Mouse (Mus musculus) MEL (cell line): ENCODE measurements around the gene Spata31d1d. TPM values are rescaled to one million over a fixed set of nuclear protein-coding genes. Genes with fewer than 3 reads are reported as not detected.

Experiments used
- DNase-seq: peaks from one replicate; pipeline ENCODE4 v3.0.0; 2011; ENCODE audit warnings: low read depth, low spot score
- H3K27ac ChIP-seq: 2 replicates; pipeline ENCODE4 v1.5.1; 2012; ENCODE audit warnings: low read depth, mild to moderate bottlenecking, control low read depth, low read length, moderate library complexity; ENCODE audit not compliant: control insufficient read depth
- H3K27me3 ChIP-seq, 2 experiments: fragments of 150-350 bp in 1 of 2; sonication (generic) in 1 of 2; 2 replicates each; pipeline ENCODE4 v1.6.1; 2012; ENCODE audit warnings: low read length in 2 of 2, mild to moderate bottlenecking in 2 of 2, improper control_type of control experiment in 1 of 2, moderate library complexity in 1 of 2; ENCODE audit not compliant: insufficient read depth in 2 of 2, control insufficient read depth in 1 of 2
- H3K36me3 ChIP-seq, 2 experiments: 2 replicates each; pipeline ENCODE4 v1.6.1; 2012 to 2014; ENCODE audit warnings: low read length in 2 of 2, improper control_type of control experiment in 1 of 2, inconsistent platforms in 1 of 2, mild to moderate bottlenecking in 1 of 2; ENCODE audit not compliant: insufficient read depth in 2 of 2, control insufficient read depth in 1 of 2
- H3K4me1 ChIP-seq, 2 experiments: fragments of 150-350 bp in 1 of 2; sonication (generic) in 1 of 2; 2 replicates each; pipeline ENCODE4 v1.6.1; 2012; ENCODE audit warnings: low read length in 2 of 2, improper control_type of control experiment in 1 of 2, mild to moderate bottlenecking in 1 of 2; ENCODE audit not compliant: insufficient read depth in 2 of 2, control insufficient read depth in 1 of 2
- H3K4me3 ChIP-seq, 2 experiments: fragments of 150-350 bp in 1 of 2; sonication (generic) in 1 of 2; 2 replicates each; pipeline ENCODE4 v1.5.1; 2012; ENCODE audit warnings: low read depth in 2 of 2, low read length in 2 of 2, mild to moderate bottlenecking in 2 of 2, moderate library complexity in 2 of 2, control low read depth in 1 of 2, improper control_type of control experiment in 1 of 2; ENCODE audit not compliant: control insufficient read depth in 1 of 2, insufficient read depth in 1 of 2
- H3K79me2 ChIP-seq: 2 replicates; pipeline ENCODE4 v1.6.1; 2012; ENCODE audit warnings: mild to moderate bottlenecking, low read length, moderate library complexity; ENCODE audit not compliant: control insufficient read depth, poor library complexity, insufficient read depth
- H3K9ac ChIP-seq: 2 replicates; pipeline ENCODE4 v1.6.1; 2012; ENCODE audit warnings: low read depth, mild to moderate bottlenecking, control low read depth, low read length, moderate library complexity; ENCODE audit not compliant: control insufficient read depth, poor library complexity, severe bottlenecking
- H3K9me3 ChIP-seq: fragments of 150-350 bp; sonication (generic); replicated peaks from 2 replicates; pipeline ENCODE4 v1.6.1; 2012; ENCODE audit warnings: mild to moderate bottlenecking, low read length, improper control_type of control experiment, moderate library complexity; ENCODE audit not compliant: insufficient read depth
- CHD1 ChIP-seq: IDR thresholded peaks from 2 replicates; pipeline ENCODE4 v1.6.1; 2012; ENCODE audit warnings: low read depth, mild to moderate bottlenecking, inconsistent platforms, low read length, improper control_type of control experiment
- CTCF ChIP-seq, 3 experiments: IDR thresholded peaks in 2 of 3; conservative IDR thresholded peaks in 1 of 3; 2 replicates each; pipeline ENCODE4 v1.5.1; 2011 to 2012; ENCODE audit warnings: low read length in 3 of 3, low read depth in 2 of 3, mild to moderate bottlenecking in 2 of 3, improper control_type of control experiment in 1 of 3, inconsistent platforms in 1 of 3, mixed read lengths in 1 of 3, moderate library complexity in 1 of 3; ENCODE audit not compliant: control insufficient read depth in 1 of 3, insufficient read depth in 1 of 3, poor library complexity in 1 of 3, severe bottlenecking in 1 of 3
- ETS1 ChIP-seq: IDR thresholded peaks from 2 replicates; pipeline ENCODE4 v1.6.1; 2012; ENCODE audit warnings: low read depth, mild to moderate bottlenecking, inconsistent platforms, low read length, improper control_type of control experiment, moderate library complexity
- GABPA ChIP-seq: IDR thresholded peaks from 2 replicates; pipeline ENCODE4 v1.6.1; 2012; ENCODE audit warnings: low read depth, mild to moderate bottlenecking, inconsistent platforms, low read length, improper control_type of control experiment, moderate library complexity
- GATA1 ChIP-seq: IDR thresholded peaks from 2 replicates; pipeline ENCODE4 v1.6.1; 2011; ENCODE audit warnings: low read depth, low read length, improper control_type of control experiment
- JUND ChIP-seq: IDR thresholded peaks from 2 replicates; pipeline ENCODE4 v1.6.1; 2011; ENCODE audit warnings: low read depth, mild to moderate bottlenecking, improper control_type of control experiment, low read length
- MAFK ChIP-seq: IDR thresholded peaks from 2 replicates; pipeline ENCODE4 v1.6.1; 2011; ENCODE audit warnings: low read depth, mild to moderate bottlenecking, low read length, improper control_type of control experiment, borderline replicate concordance
- MAZ ChIP-seq: IDR thresholded peaks from 2 replicates; pipeline ENCODE4 v1.6.1; 2012; ENCODE audit warnings: low read depth, mild to moderate bottlenecking, inconsistent platforms, low read length, improper control_type of control experiment
- POLR2A ChIP-seq, 2 experiments: IDR thresholded peaks; 2 replicates each; pipeline ENCODE4 v1.6.1; 2011 to 2012; ENCODE audit warnings: low read length in 2 of 2, mild to moderate bottlenecking in 2 of 2, control low read depth in 1 of 2, improper control_type of control experiment in 1 of 2, low read depth in 1 of 2, moderate library complexity in 1 of 2; ENCODE audit not compliant: control insufficient read depth in 1 of 2, insufficient read depth in 1 of 2, poor library complexity in 1 of 2
- RAD21 ChIP-seq: IDR thresholded peaks from 2 replicates; pipeline ENCODE4 v1.6.1; 2011; ENCODE audit warnings: mild to moderate bottlenecking, low read depth, low read length, improper control_type of control experiment
- SIN3A ChIP-seq: IDR thresholded peaks from 2 replicates; pipeline ENCODE4 v1.6.1; 2012; ENCODE audit warnings: low read length, improper control_type of control experiment, inconsistent platforms
- SMC3 ChIP-seq: IDR thresholded peaks from 2 replicates; pipeline ENCODE4 v1.6.1; 2011; ENCODE audit warnings: low read depth, low read length, improper control_type of control experiment
- TAL1 ChIP-seq: IDR thresholded peaks from 2 replicates; pipeline ENCODE4 v1.6.1; 2012; ENCODE audit warnings: mild to moderate bottlenecking, inconsistent platforms, low read length, moderate library complexity, mixed read lengths
- UBTF ChIP-seq: IDR thresholded peaks from 2 replicates; pipeline ENCODE4 v1.6.1; 2012; ENCODE audit warnings: low read depth, mild to moderate bottlenecking, inconsistent platforms, low read length, improper control_type of control experiment, moderate library complexity, borderline replicate concordance; ENCODE audit not compliant: insufficient read depth
- ZC3H11A ChIP-seq: IDR thresholded peaks from 2 replicates; pipeline ENCODE4 v1.6.1; 2012; ENCODE audit warnings: low read depth, mild to moderate bottlenecking, inconsistent platforms, low read length, improper control_type of control experiment
- ZNF384 ChIP-seq: IDR thresholded peaks from 2 replicates; pipeline ENCODE4 v1.6.1; 2012; ENCODE audit warnings: low read depth, mild to moderate bottlenecking, inconsistent platforms, low read length, improper control_type of control experiment
- polyA plus RNA-seq, 2 experiments: library from polyadenylated mRNA; stranded (reverse) in 1 of 2; unstranded in 1 of 2; fragments of >175 nt in 1 of 2; fragments of >200 nt in 1 of 2; gene quantifications; 2 replicates each; pipeline versions ENCODE4 v1.2.1 to v1.2.4; 2012; ENCODE audit warnings: low replicate concordance in 2 of 2, low read depth in 1 of 2; ENCODE audit not compliant: insufficient read length in 2 of 2, insufficient read depth in 1 of 2, missing spikeins in 1 of 2
- total RNA-seq: library from RNA; depleted of rRNA; stranded (reverse); fragments of 300-350 nt; gene quantifications from 2 replicates; pipeline ENCODE4 v1.2.3, GENCODE M21; 2012

Spata31d1d gene
- total and polyA plus RNA-seq, 3 experiments = not detected

GRCm38 (mm10) chr13:59738455-59738854, 6.9 kb upstream of the Spata31d1d start:
- no peaks in the 10 kb centered on the region for H3K9me3 ChIP-seq
- no peak overlapping the region for H3K27ac ChIP-seq
- H3K4me3 ChIP-seq = no peak overlapping the region
- no peaks in the 10 kb centered on the region for H3K27me3 ChIP-seq
- H3K4me1 ChIP-seq = peaks cover 0 to 13% of the 10 kb centered on the region in 2 experiments; a peak in 2 of 4 replicates
- H3K79me2 ChIP-seq = no peaks in the 10 kb centered on the region
- no peak for DNase-seq
- TF ChIP-seq MAFK = no peak
- TF ChIP-seq GABPA = no peak
- no peak for TF ChIP-seq TAL1
- no peak for TF ChIP-seq RAD21
- TF ChIP-seq SMC3 = no peak
- TF ChIP-seq ETS1 = no peak
- TF ChIP-seq SIN3A = no peak
- TF ChIP-seq CHD1 = no peak
- TF ChIP-seq POLR2A (IDR thresholded peaks at IDR 0.05; ENCODE audit: control insufficient read depth in 1 of 2, insufficient read depth in 1 of 2, low read depth in 1 of 2, low read length in 2 of 2, poor library complexity in 1 of 2) = no peak
- no peak for TF ChIP-seq UBTF
- TF ChIP-seq JUND = no peak
- TF ChIP-seq ZNF384 = no peak
- TF ChIP-seq GATA1 = no peak
- no peak for TF ChIP-seq MAZ
- peaks cover 0 to 6% of the 10 kb centered on the region in 2 experiments; a peak in 2 of 4 replicates for H3K36me3 ChIP-seq
- no peak overlapping the region for H3K9ac ChIP-seq

- TF ChIP-seq CHD1 (no peak), ZC3H11A (0 out of 2 replicates have a peak, but pooled peaks have one; percentile 15), CTCF (IDR thresholded peaks at IDR 0.05 in 2 of 3, conservative IDR thresholded peaks at IDR 0.05 in 1 of 3; ENCODE audit: control insufficient read depth in 1 of 3, insufficient read depth in 1 of 3, low read depth in 2 of 3, low read length in 3 of 3, poor library complexity in 1 of 3, severe bottlenecking in 1 of 3) (peak; percentile 13 to 52 (median 17); a peak in 2 of 6 replicates), RAD21 (peak; percentile 6; the same call in 1 of the 2 replicates), MAZ (0 out of 2 replicates have a peak, but pooled peaks have one; percentile 30), SMC3 (peak; percentile 51)
- Histone ChIP-seq H3K9ac (no peak overlapping the region), H3K4me3 (no peak overlapping the region), H3K27ac (no peak overlapping the region), H3K79me2 (no peaks in the 10 kb centered on the region), H3K9me3 (no peaks in the 10 kb centered on the region), H3K27me3 (no peaks in the 10 kb centered on the region), H3K36me3 (peaks cover 0 to 6% of the 10 kb centered on the region in 2 experiments; a peak in 2 of 4 replicates), H3K4me1 (peaks cover 0 to 14% of the 10 kb centered on the region in 2 experiments; a peak in 2 of 4 replicates)
- DNase-seq = peak; percentile 86
Observed at GRCm38 (mm10) chr13:59735190-59735589, 3.6 kb upstream of the Spata31d1d start.
